Mouse (Mus musculus): ENCODE data around the gene Fancc.

The Fancc gene

GRCm38 (mm10) chr13:63260753-63261631 is 236.1 kb downstream of the Fancc start:
- no peak for DNase-seq (ENCODE audit: low spot score)

DNA sequence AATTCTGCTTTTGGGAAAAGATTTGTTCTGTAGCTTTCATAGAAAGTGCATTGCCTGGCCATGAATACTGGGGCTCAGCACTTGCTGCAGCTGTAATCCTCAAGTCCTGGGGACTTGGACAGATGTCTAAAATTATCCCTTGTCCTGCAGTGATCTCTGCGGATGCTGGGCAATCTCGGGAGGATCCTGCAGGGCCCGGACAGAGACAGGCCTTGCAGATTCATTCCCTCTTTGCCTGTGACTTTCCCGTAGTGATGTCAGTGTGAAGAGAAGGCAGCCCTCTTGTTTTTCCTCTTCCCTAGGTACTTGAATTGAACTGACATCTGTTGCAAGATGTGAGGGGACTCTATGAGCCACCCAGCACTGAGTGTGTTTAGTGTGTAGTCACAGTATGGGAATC is 236.9 kb downstream of the Fancc start:
- no peak for DNase-seq (ENCODE audit: low spot score)

DNA sequence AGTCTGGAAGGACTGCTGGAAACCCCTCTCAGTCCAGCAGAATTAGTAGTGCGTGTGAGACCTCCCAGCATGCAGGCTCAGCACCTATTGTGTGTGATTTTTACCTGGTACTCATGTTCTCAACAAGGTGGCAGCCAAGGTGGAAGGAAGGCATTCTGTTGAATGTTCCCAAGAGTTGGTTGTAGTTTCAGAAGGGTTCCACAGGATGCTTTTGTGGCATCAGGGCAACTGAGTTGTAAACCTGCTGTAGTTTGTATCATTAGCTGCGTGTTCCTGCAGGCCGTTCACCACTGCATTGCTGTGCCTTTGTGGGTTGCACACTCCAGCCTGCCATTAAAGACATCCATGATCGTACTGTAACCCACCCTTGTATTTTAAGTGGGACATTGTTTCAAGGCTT is 238.4 kb downstream of the Fancc start:
- no peak for DNase-seq (ENCODE audit: low spot score)

- DNase-seq (ENCODE audit: low spot score), result no peak
These were observed 238.9 kb downstream of the Fancc start for GRCm38 (mm10) chr13:63258167-63258582.

GRCm38 (mm10) chr13:63256807-63257206 is 240.3 kb downstream of the Fancc start:
- DNase-seq (ENCODE audit: low spot score), result no peak

DNA sequence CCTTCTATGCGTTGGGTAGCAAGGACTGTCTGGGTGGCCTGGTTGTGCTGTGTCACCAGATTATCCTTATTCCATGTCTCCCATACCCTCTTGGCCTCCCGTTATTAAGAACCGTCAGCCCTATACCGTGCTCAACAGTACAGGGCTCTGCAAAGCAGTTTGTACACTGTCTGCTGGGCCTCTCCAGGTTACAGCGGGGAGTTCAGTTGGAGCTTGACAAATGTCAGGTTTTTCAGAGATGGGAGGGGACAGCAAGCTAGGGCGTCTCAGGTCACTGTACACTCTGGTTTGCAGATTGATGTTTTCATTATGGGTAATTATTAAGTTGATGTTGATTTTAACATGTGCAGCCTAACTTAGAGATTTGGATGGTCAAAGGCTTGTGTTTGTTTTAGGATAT is 240.9 kb downstream of the Fancc start:
- no peak for DNase-seq (ENCODE audit: low spot score)

DNA sequence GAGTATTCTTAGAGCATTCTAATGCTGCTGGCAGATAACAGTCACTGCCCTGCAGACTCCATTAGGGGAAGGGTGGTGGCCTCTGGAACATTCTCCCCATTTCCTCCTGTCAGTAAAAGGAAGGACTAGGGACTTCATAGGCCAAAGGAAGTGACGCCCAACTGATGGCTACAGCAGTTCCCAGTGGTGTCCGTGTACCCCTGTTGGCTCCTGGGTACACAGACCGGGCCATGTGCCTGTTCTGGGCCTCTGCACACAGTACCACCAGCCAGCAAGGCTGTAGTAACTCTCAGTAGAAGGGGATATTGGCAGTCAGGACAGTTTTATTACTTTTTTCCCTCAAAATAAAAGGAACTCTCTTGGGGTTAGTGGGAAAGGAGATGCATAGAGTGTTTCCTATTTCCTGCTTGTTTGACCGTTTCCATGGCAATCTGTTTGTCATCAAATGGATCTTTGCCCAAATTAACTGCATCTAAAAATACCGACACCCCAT is 241.5 kb downstream of the Fancc start:
- DNase-seq (ENCODE audit: low spot score), result no peak

GRCm38 (mm10) chr13:63253886-63254636 is 243.0 kb downstream of the Fancc start:
- no peak for DNase-seq (ENCODE audit: low spot score)

- no peak for DNase-seq (ENCODE audit: low spot score)
These were observed 243.9 kb downstream of the Fancc start for GRCm38 (mm10) chr13:63253147-63253546.

DNA sequence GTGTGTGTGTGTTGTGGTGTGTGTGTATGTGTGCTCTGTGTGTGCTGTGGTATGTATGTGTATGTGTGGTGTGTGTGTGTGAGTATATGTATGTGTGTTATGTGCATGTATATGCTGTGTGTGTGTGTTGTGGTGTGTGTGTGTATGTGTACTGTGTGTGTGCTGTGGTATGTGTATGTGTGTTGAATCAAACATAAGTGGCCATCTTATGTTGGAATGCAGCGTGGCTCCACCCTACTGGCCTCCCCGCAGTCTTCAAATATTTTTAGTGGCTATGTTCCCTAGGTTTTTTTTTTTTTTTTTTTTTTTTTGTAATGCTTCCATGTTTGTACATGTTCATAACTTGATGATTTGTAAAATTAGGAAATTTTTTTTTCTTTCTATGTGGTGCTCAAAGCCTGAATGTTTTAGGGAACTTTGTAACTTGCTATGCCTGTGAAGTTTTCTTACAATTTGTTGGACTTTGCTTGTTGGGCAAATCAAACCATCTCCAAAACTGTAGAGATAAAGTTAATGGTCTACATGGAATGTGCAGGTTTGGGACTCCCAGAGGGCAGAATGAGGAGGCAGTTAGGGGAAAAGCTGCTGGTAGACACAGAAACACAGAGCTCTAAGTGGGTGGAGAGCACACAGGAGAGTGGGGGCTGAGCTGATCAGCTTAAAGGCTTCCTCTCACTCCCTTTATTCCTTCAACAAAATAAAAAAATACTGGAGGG is 244.6 kb downstream of the Fancc start:
- no peak for DNase-seq (ENCODE audit: low spot score)

- no peak for DNase-seq (ENCODE audit: low spot score)
These were observed 245.8 kb downstream of the Fancc start for GRCm38 (mm10) chr13:63251118-63251889.

GRCm38 (mm10) chr13:63250441-63250980 is 246.6 kb downstream of the Fancc start:
- no peak for DNase-seq (ENCODE audit: low spot score)

GRCm38 (mm10) chr13:63249741-63250431 is 247.2 kb downstream of the Fancc start:
- no peak for DNase-seq (ENCODE audit: low spot score)

- no peak for DNase-seq (ENCODE audit: low spot score)
These were observed 247.9 kb downstream of the Fancc start for GRCm38 (mm10) chr13:63249171-63249570.

DNA sequence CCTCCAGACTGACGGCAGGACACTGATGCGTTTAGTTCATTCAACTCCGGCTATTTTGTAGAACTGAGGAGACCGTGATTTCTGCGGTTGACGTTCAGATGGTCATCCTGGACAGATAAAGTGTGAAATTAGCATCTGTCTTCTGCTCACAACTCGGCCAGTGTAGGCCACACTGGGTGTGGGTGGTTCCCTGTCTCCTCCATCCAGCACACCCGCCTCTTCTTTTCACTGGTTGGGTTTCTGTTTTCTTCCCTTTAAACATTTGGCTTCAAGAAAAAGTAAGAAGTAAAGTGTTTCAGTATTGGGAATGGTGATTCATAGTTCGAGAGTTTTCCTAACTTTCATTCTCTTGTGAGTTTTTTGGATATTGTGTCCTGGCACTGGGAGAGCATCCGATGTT is 248.8 kb downstream of the Fancc start:
- DNase-seq (ENCODE audit: low spot score), result no peak

DNA sequence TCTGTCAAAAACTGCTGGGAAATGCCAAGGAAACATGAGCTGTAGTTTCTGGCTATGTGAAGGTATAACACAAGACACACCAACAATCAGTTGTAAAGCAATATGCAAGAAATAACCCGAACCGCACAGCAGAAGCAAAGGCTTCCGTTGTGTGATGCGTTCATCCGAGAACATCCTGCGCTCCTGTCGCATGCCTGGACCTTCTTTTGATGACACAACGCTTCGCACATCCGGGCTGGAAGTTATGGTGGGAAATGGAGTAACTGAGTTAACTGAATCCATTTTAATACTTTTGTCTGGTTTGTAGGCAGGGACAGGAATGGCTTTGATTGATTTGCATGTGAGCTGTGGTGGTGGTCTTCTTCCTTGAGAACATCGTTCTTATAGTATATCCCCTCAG is 249.4 kb downstream of the Fancc start:
- DNase-seq (ENCODE audit: low spot score), result no peak

DNA sequence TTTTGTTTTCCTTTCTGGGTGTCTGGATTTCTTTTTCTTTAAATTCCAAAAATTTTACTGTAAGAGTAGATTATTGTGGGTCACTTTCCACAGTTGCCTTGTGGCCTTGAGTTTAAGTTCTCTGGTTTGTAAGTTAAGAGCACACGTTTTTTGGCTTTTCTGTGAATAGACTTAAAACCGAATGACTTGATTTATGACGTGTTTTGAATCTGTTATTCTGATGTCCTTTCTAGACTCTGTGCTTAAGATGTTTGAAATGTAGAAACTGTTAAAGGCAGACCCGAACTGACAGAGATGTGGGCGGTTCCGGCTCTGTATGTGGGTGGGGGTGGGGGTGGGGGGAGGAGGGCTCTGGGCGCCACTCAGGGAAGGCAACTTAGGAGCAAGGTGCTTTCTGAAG is 250.0 kb downstream of the Fancc start:
- DNase-seq (ENCODE audit: low spot score), result no peak

DNA sequence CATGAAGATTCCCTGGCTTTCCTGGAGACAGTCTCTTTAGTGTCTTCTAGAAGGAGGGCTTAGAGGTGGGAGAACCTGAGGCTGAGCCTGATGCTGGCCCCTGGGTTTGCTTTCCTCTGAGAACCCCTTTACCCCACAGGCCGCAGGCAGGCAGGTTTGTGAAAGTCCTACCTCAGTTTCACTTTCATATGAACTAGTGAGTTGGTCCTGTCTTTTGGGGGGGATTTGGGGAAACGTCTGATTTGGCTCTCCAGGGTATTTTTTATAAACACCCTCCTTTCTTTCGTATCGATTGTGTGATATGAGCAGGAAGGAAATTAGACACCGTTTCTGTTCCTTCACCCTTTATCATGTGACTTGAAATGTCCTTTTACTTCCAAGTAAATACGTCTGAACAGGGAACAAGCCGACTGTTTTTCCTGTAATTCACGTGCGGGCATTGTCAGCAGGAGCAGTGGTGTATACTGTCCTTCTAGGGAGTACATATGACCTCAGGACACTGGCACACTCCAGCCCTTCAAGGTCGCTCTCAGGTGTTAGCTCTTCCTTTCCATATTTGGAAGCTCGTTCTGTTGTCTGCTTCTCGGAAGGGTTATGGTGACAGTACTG is 250.6 kb downstream of the Fancc start:
- DNase-seq (ENCODE audit: low spot score), result no peak

DNA sequence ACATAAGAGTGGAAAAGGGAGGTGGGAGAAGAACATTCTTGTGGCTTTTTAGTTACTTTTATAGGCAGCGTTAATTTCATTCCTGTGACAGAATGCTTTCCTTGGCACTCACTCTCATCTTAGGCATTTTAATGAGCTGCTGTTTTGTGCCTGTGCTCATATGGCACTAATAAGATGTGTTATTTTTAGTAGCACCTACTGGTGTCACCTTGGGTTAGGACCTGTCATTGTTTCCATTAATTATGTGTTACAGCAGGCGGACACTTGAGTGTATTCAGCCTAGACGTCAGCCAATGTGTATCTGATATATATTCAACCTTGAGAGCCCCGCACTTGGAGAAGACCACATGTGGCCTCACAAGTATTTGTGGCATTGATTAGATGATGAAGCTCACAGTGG is 251.3 kb downstream of the Fancc start:
- no peak for DNase-seq (ENCODE audit: low spot score)

DNA sequence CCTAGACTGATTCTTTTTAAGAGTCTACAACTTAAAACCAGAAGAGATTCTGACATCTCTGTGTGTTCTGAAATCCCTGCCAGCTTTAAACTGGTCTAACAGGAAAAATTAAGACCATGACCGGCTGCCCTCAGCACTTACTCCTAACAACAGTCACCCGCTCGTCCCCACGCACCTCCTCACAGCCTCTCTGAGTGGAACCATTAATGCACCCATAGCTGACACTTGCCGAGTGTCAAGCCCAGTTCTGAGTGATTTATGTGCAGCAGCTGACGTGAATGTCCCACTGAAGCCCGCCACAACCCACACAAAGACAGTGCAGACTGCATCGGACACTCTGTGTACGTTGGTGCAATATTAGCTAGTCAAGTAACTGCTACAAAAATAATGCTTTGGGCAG is 251.9 kb downstream of the Fancc start:
- DNase-seq (ENCODE audit: low spot score), result no peak
